Mouse (Mus musculus) CD4-positive helper T cell, adult 2 months (primary cell): ENCODE measurements at regions not wholly inside any gene's neighbourhood (a gene's known extent, or its start where the extent isn't known, plus 50 kb on each side); places are given as distances from the start of the nearest gene placed in this dataset.

ENCODE experiments used
- DNase-seq: peaks from one replicate; pipeline ENCODE4 v3.0.0-alpha.2; 2012; ENCODE audit warnings: low read depth, missing footprints, low spot score

DNA sequence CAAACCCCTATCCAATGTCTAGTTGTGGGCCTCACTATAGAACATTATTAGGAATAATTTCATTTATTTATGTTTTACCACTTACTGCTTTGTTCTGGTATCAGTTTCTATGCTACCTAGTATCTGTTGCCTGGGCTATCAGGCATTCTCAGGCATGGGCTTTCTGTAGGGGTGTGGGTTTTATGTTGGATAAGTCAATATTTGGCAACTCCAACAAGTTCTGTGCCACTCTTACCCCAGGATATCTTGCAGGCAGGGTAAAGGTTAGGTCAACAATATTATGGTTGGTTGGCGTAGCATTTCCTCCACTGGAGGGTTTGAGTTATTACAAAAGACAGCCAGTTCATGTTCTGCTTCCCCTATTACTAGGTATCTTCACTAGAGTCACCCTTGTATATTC is 65.8 kb downstream of the Smim10l1 start:
- no peak for DNase-seq

- DNase-seq, result no peak
Observed at GRCm38 (mm10) chr6:133171286-133171685, 66.6 kb downstream of the Smim10l1 start.

DNA sequence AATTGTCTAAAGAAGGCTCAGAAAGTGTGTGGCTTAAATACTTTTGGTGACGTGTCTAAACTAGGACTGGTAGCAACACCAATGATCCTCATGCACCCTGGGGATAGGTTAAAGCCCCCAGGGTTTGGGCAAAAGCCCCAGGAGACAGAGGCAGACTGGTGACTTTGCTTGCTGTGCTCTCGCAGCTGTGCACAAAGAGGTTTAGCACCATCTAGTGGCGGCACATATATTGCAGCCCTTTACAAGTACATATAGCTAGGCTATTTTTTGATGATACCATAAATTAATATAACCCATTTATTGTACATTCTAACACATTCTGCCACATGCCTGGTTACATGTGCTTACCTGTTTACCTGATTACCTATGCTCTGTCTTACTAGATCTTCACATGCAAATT is 85.8 kb upstream of the 5530400C23Rik start:
- DNase-seq, result peak; percentile 30
